Mouse (Mus musculus): ENCODE measurements at regions not wholly inside any gene's neighbourhood (a gene's known extent, or its start where the extent isn't known, plus 50 kb on each side); places are given as distances from the start of the nearest gene placed in this dataset.

- no peak for ATAC-seq (ENCODE audit: insufficient number of reproducible peaks, low FRiP score, low TSS enrichment, low read depth)
- WGBS, result 85% methylated on average over 2 of the region's 2 CpGs
- Histone ChIP-seq H3K27me3 (ENCODE audit: control insufficient read depth, insufficient read depth, low read length) (no peaks in the 10 kb centered on the region), H3K4me1 (ENCODE audit: control insufficient read depth, insufficient read depth, low read length) (no peaks in the 10 kb centered on the region), H3K27ac (replicated peaks; ENCODE audit: low read depth, low read length) (no peak overlapping the region), H3K9me3 (ENCODE audit: control insufficient read depth, low read length) (no peaks in the 10 kb centered on the region), H3K36me3 (ENCODE audit: control insufficient read depth, insufficient read depth, low read length) (no peaks in the 10 kb centered on the region), H3K4me3 (ENCODE audit: low read depth, low read length) (no peak overlapping the region), H3K4me2 (ENCODE audit: low read depth, severe bottlenecking) (no peak overlapping the region), H3K9ac (ENCODE audit: low read length) (no peak overlapping the region)
- no peak for DNase-seq (ENCODE audit: low spot score)
Observed at GRCm38 (mm10) chr3:68777801-68778200, 87.4 kb downstream of the Il12a start.

GRCm38 (mm10) chr3:68778354-68779040 is 88.1 kb downstream of the Il12a start:
- Histone ChIP-seq H3K36me3 (ENCODE audit: control insufficient read depth, insufficient read depth, low read length) (no peaks in the 10 kb centered on the region), H3K27me3 (ENCODE audit: control insufficient read depth, insufficient read depth, low read length) (no peaks in the 10 kb centered on the region), H3K27ac (replicated peaks; ENCODE audit: low read depth, low read length) (no peak overlapping the region), H3K4me3 (ENCODE audit: low read depth, low read length) (no peak overlapping the region), H3K4me2 (ENCODE audit: low read depth, severe bottlenecking) (no peak overlapping the region), H3K9ac (ENCODE audit: low read length) (no peak overlapping the region), H3K9me3 (ENCODE audit: control insufficient read depth, low read length) (no peaks in the 10 kb centered on the region), H3K4me1 (ENCODE audit: control insufficient read depth, insufficient read depth, low read length) (no peaks in the 10 kb centered on the region)
- 89% methylated on average over 16 of the region's 16 CpGs for WGBS
- DNase-seq (ENCODE audit: low spot score), result no peak
- ATAC-seq (ENCODE audit: insufficient number of reproducible peaks, low FRiP score, low TSS enrichment, low read depth), result no peak

GRCm38 (mm10) chr3:68780843-68781242 is 88.5 kb upstream of the 1110032F04Rik start:
- H3K9me3 ChIP-seq (ENCODE audit: control insufficient read depth, low read length), result no peaks in the 10 kb centered on the region
- ATAC-seq (ENCODE audit: insufficient number of reproducible peaks, low FRiP score, low TSS enrichment, low read depth) (no peak), DNase-seq (ENCODE audit: low spot score) (no peak)
- H3K4me3 ChIP-seq (ENCODE audit: low read depth, low read length), result no peak overlapping the region
- no peak overlapping the region for H3K9ac ChIP-seq (ENCODE audit: low read length)
- no peaks in the 10 kb centered on the region for H3K4me1 ChIP-seq (ENCODE audit: control insufficient read depth, insufficient read depth, low read length)
- H3K36me3 ChIP-seq (ENCODE audit: control insufficient read depth, insufficient read depth, low read length), result no peaks in the 10 kb centered on the region
- no peak overlapping the region for H3K27ac ChIP-seq (replicated peaks; ENCODE audit: low read depth, low read length)
- WGBS, result 54% methylated on average over 7 of the region's 7 CpGs
- no peaks in the 10 kb centered on the region for H3K27me3 ChIP-seq (ENCODE audit: control insufficient read depth, insufficient read depth, low read length)
- no peak overlapping the region for H3K4me2 ChIP-seq (ENCODE audit: low read depth, severe bottlenecking)

- 18% methylated on average over 2 of the region's 2 CpGs for WGBS
- Histone ChIP-seq H3K27ac (replicated peaks; ENCODE audit: low read depth, low read length) (no peak overlapping the region), H3K9me3 (ENCODE audit: control insufficient read depth, low read length) (no peaks in the 10 kb centered on the region), H3K4me3 (ENCODE audit: low read depth, low read length) (no peak overlapping the region), H3K4me2 (ENCODE audit: low read depth, severe bottlenecking) (no peak overlapping the region), H3K9ac (ENCODE audit: low read length) (no peak overlapping the region), H3K36me3 (ENCODE audit: control insufficient read depth, insufficient read depth, low read length) (no peaks in the 10 kb centered on the region), H3K27me3 (ENCODE audit: control insufficient read depth, insufficient read depth, low read length) (no peaks in the 10 kb centered on the region), H3K4me1 (ENCODE audit: control insufficient read depth, insufficient read depth, low read length) (no peaks in the 10 kb centered on the region)
- DNase-seq (ENCODE audit: low spot score) (no peak), ATAC-seq (ENCODE audit: insufficient number of reproducible peaks, low FRiP score, low TSS enrichment, low read depth) (no peak)
Observed at GRCm38 (mm10) chr3:68781466-68781865, 87.9 kb upstream of the 1110032F04Rik start.

GRCm38 (mm10) chr3:68782363-68782762 is 87.0 kb upstream of the 1110032F04Rik start:
- no peaks in the 10 kb centered on the region for H3K9me3 ChIP-seq (ENCODE audit: control insufficient read depth, low read length)
- no peak overlapping the region for H3K4me2 ChIP-seq (ENCODE audit: low read depth, severe bottlenecking)
- H3K9ac ChIP-seq (ENCODE audit: low read length), result no peak overlapping the region
- DNase-seq (ENCODE audit: low spot score), result no peak
- no peak overlapping the region for H3K27ac ChIP-seq (replicated peaks; ENCODE audit: low read depth, low read length)
- no peaks in the 10 kb centered on the region for H3K4me1 ChIP-seq (ENCODE audit: control insufficient read depth, insufficient read depth, low read length)
- WGBS, result 11% methylated on average over 4 of the region's 4 CpGs
- H3K4me3 ChIP-seq (ENCODE audit: low read depth, low read length), result no peak overlapping the region
- no peak for ATAC-seq (ENCODE audit: insufficient number of reproducible peaks, low FRiP score, low TSS enrichment, low read depth)
- H3K27me3 ChIP-seq (ENCODE audit: control insufficient read depth, insufficient read depth, low read length), result no peaks in the 10 kb centered on the region
- H3K36me3 ChIP-seq (ENCODE audit: control insufficient read depth, insufficient read depth, low read length), result no peaks in the 10 kb centered on the region

- H3K36me3 ChIP-seq (ENCODE audit: control insufficient read depth, insufficient read depth, low read length), result no peaks in the 10 kb centered on the region
- no peak for DNase-seq (ENCODE audit: low spot score)
- no peak for ATAC-seq (ENCODE audit: insufficient number of reproducible peaks, low FRiP score, low TSS enrichment, low read depth)
- H3K4me2 ChIP-seq (ENCODE audit: low read depth, severe bottlenecking), result no peak overlapping the region
- H3K9me3 ChIP-seq (ENCODE audit: control insufficient read depth, low read length), result no peaks in the 10 kb centered on the region
- H3K4me3 ChIP-seq (ENCODE audit: low read depth, low read length), result no peak overlapping the region
- H3K27me3 ChIP-seq (ENCODE audit: control insufficient read depth, insufficient read depth, low read length), result no peaks in the 10 kb centered on the region
- H3K27ac ChIP-seq (replicated peaks; ENCODE audit: low read depth, low read length), result no peak overlapping the region
- no peak overlapping the region for H3K9ac ChIP-seq (ENCODE audit: low read length)
- H3K4me1 ChIP-seq (ENCODE audit: control insufficient read depth, insufficient read depth, low read length), result no peaks in the 10 kb centered on the region
- 34% methylated on average over 7 of the region's 7 CpGs for WGBS
Observed at GRCm38 (mm10) chr3:68783666-68784416, 85.5 kb upstream of the 1110032F04Rik start.

- no peak overlapping the region for H3K27ac ChIP-seq (replicated peaks; ENCODE audit: low read depth, low read length)
- H3K4me2 ChIP-seq (ENCODE audit: low read depth, severe bottlenecking), result no peak overlapping the region
- H3K4me1 ChIP-seq (ENCODE audit: control insufficient read depth, insufficient read depth, low read length), result no peaks in the 10 kb centered on the region
- no peaks in the 10 kb centered on the region for H3K36me3 ChIP-seq (ENCODE audit: control insufficient read depth, insufficient read depth, low read length)
- no peak overlapping the region for H3K4me3 ChIP-seq (ENCODE audit: low read depth, low read length)
- ATAC-seq (ENCODE audit: insufficient number of reproducible peaks, low FRiP score, low TSS enrichment, low read depth), result no peak
- no peaks in the 10 kb centered on the region for H3K27me3 ChIP-seq (ENCODE audit: control insufficient read depth, insufficient read depth, low read length)
- 78% methylated on average over 3 of the region's 3 CpGs for WGBS
- no peak overlapping the region for H3K9ac ChIP-seq (ENCODE audit: low read length)
- H3K9me3 ChIP-seq (ENCODE audit: control insufficient read depth, low read length), result no peaks in the 10 kb centered on the region
- DNase-seq (ENCODE audit: low spot score), result no peak
Observed at GRCm38 (mm10) chr3:68786771-68787170, 82.6 kb upstream of the 1110032F04Rik start.

- H3K4me1 ChIP-seq (ENCODE audit: control insufficient read depth, insufficient read depth, low read length), result no peaks in the 10 kb centered on the region
- no peak overlapping the region for H3K4me3 ChIP-seq (ENCODE audit: low read depth, low read length)
- no peaks in the 10 kb centered on the region for H3K36me3 ChIP-seq (ENCODE audit: control insufficient read depth, insufficient read depth, low read length)
- DNase-seq (ENCODE audit: low spot score) (no peak), ATAC-seq (ENCODE audit: insufficient number of reproducible peaks, low FRiP score, low TSS enrichment, low read depth) (no peak)
- no peak overlapping the region for H3K27ac ChIP-seq (replicated peaks; ENCODE audit: low read depth, low read length)
- no peaks in the 10 kb centered on the region for H3K9me3 ChIP-seq (ENCODE audit: control insufficient read depth, low read length)
- WGBS, result 25% methylated on average over 10 of the region's 10 CpGs
- no peaks in the 10 kb centered on the region for H3K27me3 ChIP-seq (ENCODE audit: control insufficient read depth, insufficient read depth, low read length)
- H3K9ac ChIP-seq (ENCODE audit: low read length), result no peak overlapping the region
- no peak overlapping the region for H3K4me2 ChIP-seq (ENCODE audit: low read depth, severe bottlenecking)
Observed at GRCm38 (mm10) chr3:68787385-68788175, 81.8 kb upstream of the 1110032F04Rik start.

Measured in limb, embryonic 11.5 days (tissue).